12 mouse cellular contexts compared by ENCODE assay signal in genomic region chr17:85683111-85683983, GRCm38 (mm10). TPM values are rescaled to one million over a fixed set of nuclear protein-coding genes. Genes with fewer than 3 reads are reported as not detected.
DNase-seq lines count a peak whose midpoint lies in the region; ATAC-seq lines count a peak whose summit lies in the region.
"Had no signal": no experiment of that assay in that cellular context is flagged by ENCODE, and none has a peak within 500 bp of the region (broad histone marks: within the 10 kb centered on the region; RNA-seq: fewer than 3 reads in every experiment).

No protein-coding gene starts in this region.

- H3K4me2 ChIP-seq in kidney, embryonic 14.5 days (replicated peaks; ENCODE audit: low read depth, low read length), result peak overlapping the region; percentile 41
- H3K4me2 ChIP-seq in limb, embryonic 13.5 days (replicated peaks), result peak overlapping the region; percentile 82
- H3K4me2 ChIP-seq: hindbrain, embryonic 15.5 days had no signal

- H3K36me3 ChIP-seq in kidney, embryonic 14.5 days (ENCODE audit: control insufficient read depth, insufficient read depth, low read length), result no peaks in the 10 kb centered on the region; the same call in 1 of the 2 replicates
- no peaks in the 10 kb centered on the region for H3K36me3 ChIP-seq in limb, embryonic 13.5 days
- H3K36me3 ChIP-seq: hindbrain, embryonic 15.5 days had no signal

- peak overlapping the region; percentile 78 for H3K9ac ChIP-seq in kidney, embryonic 14.5 days (ENCODE audit: low read depth, low read length)
- peak overlapping the region; percentile 86 for H3K9ac ChIP-seq in limb, embryonic 13.5 days
- H3K9ac ChIP-seq: hindbrain, embryonic 15.5 days had no signal

- no peak for ATAC-seq in kidney, embryonic 14.5 days (ENCODE audit: low FRiP score, low TSS enrichment)
- ATAC-seq in limb, embryonic 13.5 days (ENCODE audit: low FRiP score, low read depth), result no peak

- H3K9me3 ChIP-seq in kidney, embryonic 14.5 days (ENCODE audit: control insufficient read depth, low read length), result no peaks in the 10 kb centered on the region
- no peaks in the 10 kb centered on the region for H3K9me3 ChIP-seq in limb, embryonic 13.5 days
- H3K9me3 ChIP-seq: hindbrain, embryonic 15.5 days had no signal

- H3K4me3 ChIP-seq in kidney, embryonic 14.5 days (ENCODE audit: low read length), result peak overlapping the region; percentile 55
- H3K4me3 ChIP-seq in limb, embryonic 13.5 days, result peak overlapping the region; percentile 65
- H3K4me3 ChIP-seq: hindbrain, embryonic 15.5 days; layer of hippocampus, adult 2 months had no signal

- H3K4me1 ChIP-seq in kidney, embryonic 14.5 days (ENCODE audit: control insufficient read depth, insufficient read depth, low read length), result peaks cover 14% of the 10 kb centered on the region
- H3K4me1 ChIP-seq in limb, embryonic 13.5 days, result peaks cover 66% of the 10 kb centered on the region

- WGBS in kidney, embryonic 14.5 days, result 5% methylated on average over 25 of the region's 25 CpGs
- 7% methylated on average over 25 of the region's 25 CpGs for WGBS in limb, embryonic 13.5 days

- H3K27ac ChIP-seq in kidney, embryonic 14.5 days (ENCODE audit: low read depth, low read length), result peak overlapping the region; percentile 56; the same call in 1 of the 2 replicates
- H3K27ac ChIP-seq in limb, embryonic 13.5 days, result no peak overlapping the region
- H3K27ac ChIP-seq: hindbrain, embryonic 15.5 days; layer of hippocampus, adult 2 months had no signal

- no peak for DNase-seq in kidney, postnatal 36 days
- peak; percentile 26 for DNase-seq in ZHBTc4 (ENCODE audit: low read depth, low spot score)
- DNase-seq in embryo, embryonic 11 days, result peak; percentile 25
- no peak for DNase-seq in ovary, postnatal 36 days (ENCODE audit: low spot score)
- no peak for DNase-seq in ovary, postnatal 14 days (ENCODE audit: low spot score)
- DNase-seq: gastrocnemius, postnatal 25 days; lung, postnatal 4 days had no signal

- H3K27me3 ChIP-seq in kidney, embryonic 14.5 days (ENCODE audit: control insufficient read depth, insufficient read depth, low read length), result peaks cover 78% of the 10 kb centered on the region
- H3K27me3 ChIP-seq in limb, embryonic 13.5 days, result peaks cover 91% of the 10 kb centered on the region

RNA-seq across cellular contexts. Expression of gene Six2, which starts 4.7 kb away (rescaled TPM):
- 21.2 and 24.5 TPM in 2 replicates for polyA plus RNA-seq in kidney, embryonic 14.5 days (2014; fragmentation: Nextera tagmentation; extraction: Ambion mirVana)
- 8.7 and 9.7 TPM in 2 replicates for polyA plus RNA-seq in limb, embryonic 13.5 days (2015; fragmentation: Nextera tagmentation; extraction: Ambion mirVana)
- polyA plus RNA-seq: neural tube, embryonic 14.5 days had no signal

Comparison
In these comparisons a context has a peak if more than half of its experiments do, and no peak if none do; other contexts are left out.
1. DNase-seq: peak in ZHBTc4 (single experiment) and embryo, embryonic 11 days (single experiment); none in kidney, postnatal 36 days (0 of 2), ovary, postnatal 36 days (single experiment) and ovary, postnatal 14 days (single experiment).